ENCODE assay signal across 8 mouse cellular contexts in genomic region chr5:134101883-134102282, GRCm38 (mm10). TPM values are rescaled to one million over a fixed set of nuclear protein-coding genes. Genes with fewer than 3 reads are reported as not detected.
DNase-seq lines count a peak whose midpoint lies in the region; ATAC-seq and TF ChIP-seq lines count a peak whose summit lies in the region.

No protein-coding gene starts in this region.

- no peaks in the 10 kb centered on the region for H3K27me3 ChIP-seq in lung, embryonic 14.5 days (ENCODE audit: insufficient read depth, low read length)
- H3K27me3 ChIP-seq in forebrain, embryonic 12.5 days: no peaks in the 10 kb centered on the region
- H3K27me3 ChIP-seq in kidney, embryonic 14.5 days (ENCODE audit: control insufficient read depth, insufficient read depth, low read length): no peaks in the 10 kb centered on the region
- H3K27me3 ChIP-seq in neural tube, embryonic 12.5 days (replicated peaks): no peaks in the 10 kb centered on the region

- no peak for TF ChIP-seq POLR2A in lung, adult 2 months (IDR thresholded peaks at IDR 0.05; ENCODE audit: borderline replicate concordance, extremely low read depth, low read depth, low read length)

- TF ChIP-seq CTCF in lung, embryonic 14.5 days (IDR thresholded peaks at IDR 0.05; ENCODE audit: low read depth): no peak
- TF ChIP-seq CTCF in lung, adult 2 months (IDR thresholded peaks at IDR 0.05; ENCODE audit: insufficient read depth, low read length): no peak

- H3K27ac ChIP-seq in lung, embryonic 14.5 days (ENCODE audit: low read depth): no peak overlapping the region
- H3K27ac ChIP-seq in forebrain, embryonic 12.5 days: 0 out of 2 replicates have a peak overlapping the region, but pooled peaks have one; percentile 8
- H3K27ac ChIP-seq in kidney, embryonic 14.5 days (ENCODE audit: low read depth, low read length): peak overlapping the region; percentile 49; the same call in 1 of the 2 replicates
- no peak overlapping the region for H3K27ac ChIP-seq in neural tube, embryonic 12.5 days

- H3K4me3 ChIP-seq in lung, embryonic 14.5 days (ENCODE audit: low read depth, low read length): no peak overlapping the region
- no peak overlapping the region for H3K4me3 ChIP-seq in lung, adult 2 months (replicated peaks; ENCODE audit: extremely low read depth, low read depth, low read length)
- 0 out of 2 replicates have a peak overlapping the region, but pooled peaks have one; percentile 66 for H3K4me3 ChIP-seq in forebrain, embryonic 12.5 days (replicated peaks)
- no peak overlapping the region for H3K4me3 ChIP-seq in kidney, embryonic 14.5 days (ENCODE audit: low read length)
- no peak overlapping the region; the same call in 1 of the 2 replicates for H3K4me3 ChIP-seq in neural tube, embryonic 12.5 days

- H3K9me3 ChIP-seq in lung, embryonic 14.5 days (ENCODE audit: low read depth, low read length): no peaks in the 10 kb centered on the region
- H3K9me3 ChIP-seq in forebrain, embryonic 12.5 days: no peaks in the 10 kb centered on the region
- H3K9me3 ChIP-seq in kidney, embryonic 14.5 days (ENCODE audit: control insufficient read depth, low read length): no peaks in the 10 kb centered on the region
- H3K9me3 ChIP-seq in neural tube, embryonic 12.5 days: no peaks in the 10 kb centered on the region

- no peak overlapping the region for H3K4me2 ChIP-seq in lung, embryonic 14.5 days
- peak overlapping the region; percentile 86 for H3K4me2 ChIP-seq in forebrain, embryonic 12.5 days
- H3K4me2 ChIP-seq in kidney, embryonic 14.5 days (replicated peaks; ENCODE audit: low read depth, low read length): peak overlapping the region; percentile 95; the same call in 1 of the 2 replicates
- peak overlapping the region; percentile 92 for H3K4me2 ChIP-seq in neural tube, embryonic 12.5 days (replicated peaks)

- WGBS in lung, embryonic 14.5 days: 29% methylated on average over 5 of the region's 5 CpGs
- 53% methylated on average over 5 of the region's 5 CpGs for WGBS in lung, adult 2 months
- WGBS in forebrain, embryonic 12.5 days: 51% methylated on average over 5 of the region's 5 CpGs
- WGBS in kidney, embryonic 14.5 days: 29% methylated on average over 5 of the region's 5 CpGs
- 30% methylated on average over 5 of the region's 5 CpGs for WGBS in neural tube, embryonic 12.5 days

- no peaks in the 10 kb centered on the region; the same call in 1 of the 2 replicates for H3K4me1 ChIP-seq in lung, embryonic 14.5 days (ENCODE audit: insufficient read depth)
- H3K4me1 ChIP-seq in lung, adult 2 months (ENCODE audit: control insufficient read depth, insufficient read depth, low read length): peaks cover 6% of the 10 kb centered on the region; the same call in 1 of the 2 replicates
- H3K4me1 ChIP-seq in forebrain, embryonic 12.5 days: peaks cover 35% of the 10 kb centered on the region
- peaks cover 10% of the 10 kb centered on the region; the same call in 1 of the 2 replicates for H3K4me1 ChIP-seq in kidney, embryonic 14.5 days (ENCODE audit: control insufficient read depth, insufficient read depth, low read length)
- peaks cover 34% of the 10 kb centered on the region for H3K4me1 ChIP-seq in neural tube, embryonic 12.5 days

- no peaks in the 10 kb centered on the region for H3K36me3 ChIP-seq in lung, embryonic 14.5 days (ENCODE audit: insufficient read depth)
- H3K36me3 ChIP-seq in forebrain, embryonic 12.5 days (replicated peaks): 0 out of 2 replicates have a peak, but pooled peaks cover 12% of the 10 kb centered on the region
- H3K36me3 ChIP-seq in kidney, embryonic 14.5 days (ENCODE audit: control insufficient read depth, insufficient read depth, low read length): no peaks in the 10 kb centered on the region
- H3K36me3 ChIP-seq in neural tube, embryonic 12.5 days: peaks cover 11% of the 10 kb centered on the region

- no peak for ATAC-seq in lung, embryonic 14.5 days (ENCODE audit: insufficient read depth)
- no peak for ATAC-seq in forebrain, embryonic 12.5 days (ENCODE audit: low FRiP score)
- ATAC-seq in kidney, embryonic 14.5 days (ENCODE audit: low FRiP score, low TSS enrichment): no peak
- ATAC-seq in neural tube, embryonic 12.5 days (ENCODE audit: low FRiP score, low read depth): no peak

- H3K9ac ChIP-seq in lung, embryonic 14.5 days: no peak overlapping the region
- no peak overlapping the region for H3K9ac ChIP-seq in forebrain, embryonic 12.5 days
- H3K9ac ChIP-seq in kidney, embryonic 14.5 days (ENCODE audit: low read depth, low read length): no peak overlapping the region
- H3K9ac ChIP-seq in neural tube, embryonic 12.5 days: no peak overlapping the region

- DNase-seq in lung, embryonic 14.5 days: peak; percentile 39
- DNase-seq in lung, adult 2 months: no peak
- DNase-seq in layer of hippocampus, adult 9-10 months (ENCODE audit: low spot score): no peak
- DNase-seq in layer of hippocampus, adult 9-11 months: no peak
- DNase-seq in thymus, postnatal 25 days: no peak

RNA-seq across cellular contexts. Expression of gene Castor2, which starts 2.4 kb away (rescaled TPM):
- 3.7 and 4.9 TPM in 2 replicates for polyA plus RNA-seq in lung, embryonic 14.5 days (2014; fragmentation: Nextera tagmentation; extraction: Ambion mirVana)
- polyA plus RNA-seq in lung, adult 2 months (2012; rRNA removed): 6.6 and 11.2 TPM in 2 replicates
- 19.4 and 23.1 TPM in 2 replicates for polyA plus RNA-seq in forebrain, embryonic 12.5 days (2016; fragmentation: Nextera tagmentation; extraction: Ambion mirVana)
- 8.7 and 10.5 TPM in 2 replicates for polyA plus RNA-seq in kidney, embryonic 14.5 days (2014; fragmentation: Nextera tagmentation; extraction: Ambion mirVana)
- polyA plus RNA-seq in neural tube, embryonic 12.5 days (2016; fragmentation: Nextera tagmentation; extraction: Ambion mirVana): 18.1 and 20.4 TPM in 2 replicates

Comparison
In these comparisons a context has a peak if more than half of its experiments do, and no peak if none do; other contexts are left out.
1. H3K27ac ChIP-seq: peak in forebrain, embryonic 12.5 days (single experiment) and kidney, embryonic 14.5 days (single experiment); none in lung, embryonic 14.5 days (single experiment) and neural tube, embryonic 12.5 days (single experiment).